Mouse (Mus musculus) lung, postnatal 14 days (tissue): Measurements from ENCODE around the gene A4galt.

Experiments
- DNase-seq: peaks from one replicate; pipeline ENCODE4 v3.0.0; 2021

The A4galt gene

GRCm38 (mm10) chr15:83224136-83224766 is 27.3 kb downstream of the A4galt start:
- DNase-seq: peak; percentile 48

GRCm38 (mm10) chr15:83223208-83223962 is 28.2 kb downstream of the A4galt start:
- peak; percentile 70 for DNase-seq

- DNase-seq: no peak
Observed at GRCm38 (mm10) chr15:83221721-83222120, 29.9 kb downstream of the A4galt start.

- DNase-seq: no peak
Observed at GRCm38 (mm10) chr15:83220368-83221013, 31.1 kb downstream of the A4galt start.

GRCm38 (mm10) chr15:83215322-83216216 is 36.0 kb downstream of the A4galt start:
- no peak for DNase-seq

GRCm38 (mm10) chr15:83210229-83210628 is 41.3 kb downstream of the A4galt start:
- DNase-seq: peak; percentile 80

- DNase-seq: no peak
Observed at GRCm38 (mm10) chr15:83209719-83210118, 41.9 kb downstream of the A4galt start.

- no peak for DNase-seq
Observed at GRCm38 (mm10) chr15:83209092-83209695, 42.4 kb downstream of the A4galt start.

GRCm38 (mm10) chr15:83204731-83205451 is 46.7 kb downstream of the A4galt start:
- DNase-seq: peak; percentile 75

GRCm38 (mm10) chr15:83202412-83202811 is 49.2 kb downstream of the A4galt start:
- no peak for DNase-seq

GRCm38 (mm10) chr15:83193413-83193812 is 58.2 kb downstream of the A4galt start:
- DNase-seq: no peak

- no peak for DNase-seq
Observed at GRCm38 (mm10) chr15:83182351-83182750, 69.2 kb downstream of the A4galt start.

GRCm38 (mm10) chr15:83181800-83182330 is 69.7 kb downstream of the A4galt start:
- no peak for DNase-seq

- DNase-seq: no peak
Observed at GRCm38 (mm10) chr15:83180004-83180403, 71.6 kb downstream of the A4galt start.
